Mouse (Mus musculus) limb, embryonic 12.5 days (tissue): ENCODE results near the gene Hint2. TPM values are rescaled to one million over a fixed set of nuclear protein-coding genes. Genes with fewer than 3 reads are reported as not detected.

Source experiments
- ATAC-seq: fragments of 200-750 bp; cut with Nextera tagmentation; 2 replicates; pipeline ENCODE4 v1.8.0; 2017; ENCODE audit warnings: low read depth, moderate TSS enrichment; ENCODE audit not compliant: insufficient number of reproducible peaks, insufficient read depth, low FRiP score, low TSS enrichment
- H3K27ac ChIP-seq: fragments of 300-500 bp; sonication (generic); 2 replicates; pipeline ENCODE4 v1.5.1; 2016; ENCODE audit warnings: mild to moderate bottlenecking, moderate library complexity
- H3K27me3 ChIP-seq: fragments of 300-500 bp; sonication (generic); 2 replicates; pipeline ENCODE4 v1.6.1; 2016; ENCODE audit warnings: mild to moderate bottlenecking, moderate library complexity
- H3K36me3 ChIP-seq: fragments of 300-500 bp; sonication (generic); 2 replicates; pipeline ENCODE4 v1.6.1; 2016; ENCODE audit warnings: mild to moderate bottlenecking, moderate library complexity
- H3K4me1 ChIP-seq: fragments of 300-500 bp; sonication (generic); replicated peaks from 2 replicates; pipeline ENCODE4 v1.6.1; 2016
- H3K4me2 ChIP-seq: fragments of 300-500 bp; sonication (generic); 2 replicates; pipeline ENCODE4 v1.6.1; 2016; ENCODE audit warnings: mild to moderate bottlenecking, moderate library complexity
- H3K4me3 ChIP-seq: fragments of 300-500 bp; sonication (generic); replicated peaks from 2 replicates; pipeline ENCODE4 v1.5.1; 2016; ENCODE audit warnings: mild to moderate bottlenecking
- H3K9ac ChIP-seq: fragments of 300-500 bp; sonication (generic); replicated peaks from 2 replicates; pipeline ENCODE4 v1.6.1; 2016; ENCODE audit warnings: mild to moderate bottlenecking, moderate library complexity
- H3K9me3 ChIP-seq: fragments of 300-500 bp; sonication (generic); 2 replicates; pipeline ENCODE4 v1.6.1; 2016; ENCODE audit warnings: mild to moderate bottlenecking, moderate library complexity
- WGBS: fragments of 180-500 bp; shearing (Covaris S2); methylation state at CpG from one replicate; pipeline ENCODE4 v1.1.7; 2016; 5-methylcytosine and 5-hydroxymethylcytosine counted together
- polyA plus RNA-seq: library from polyadenylated mRNA; unstranded; fragments of >200 nt; fragmentation: Nextera tagmentation; extraction: Ambion mirVana; gene quantifications from 2 replicates; pipeline ENCODE4 v1.2.1, GENCODE M21; 2016

Gene Hint2
- polyA plus RNA-seq, 1 experiment from 2014 or later = 78.7 TPM

GRCm38 (mm10) chr4:43679416-43680043 lies 23.3 kb upstream of the Hint2 start:
- Histone ChIP-seq H3K4me3 (no peak overlapping the region), H3K4me2 (no peak overlapping the region), H3K9ac (no peak overlapping the region), H3K9me3 (no peaks in the 10 kb centered on the region), H3K4me1 (no peaks in the 10 kb centered on the region), H3K27me3 (no peaks in the 10 kb centered on the region), H3K36me3 (peaks cover 70% of the 10 kb centered on the region), H3K27ac (no peak overlapping the region)
- WGBS = 83% methylated on average over 7 of the region's 7 CpGs
- ATAC-seq = no peak

GRCm38 (mm10) chr4:43678541-43678940 lies 22.3 kb upstream of the Hint2 start:
- Histone ChIP-seq H3K4me3 (no peak overlapping the region), H3K4me1 (no peaks in the 10 kb centered on the region; the same call in 1 of the 2 replicates), H3K9me3 (no peaks in the 10 kb centered on the region), H3K27me3 (no peaks in the 10 kb centered on the region), H3K27ac (no peak overlapping the region), H3K36me3 (peaks cover 77% of the 10 kb centered on the region), H3K4me2 (no peak overlapping the region), H3K9ac (no peak overlapping the region)
- no peak for ATAC-seq
- 88% methylated on average over 6 of the region's 6 CpGs for WGBS

GRCm38 (mm10) chr4:43675608-43676007 lies 19.3 kb upstream of the Hint2 start:
- Histone ChIP-seq H3K9ac (no peak overlapping the region), H3K27me3 (no peaks in the 10 kb centered on the region), H3K4me2 (no peak overlapping the region), H3K36me3 (peaks cover 52% of the 10 kb centered on the region), H3K27ac (no peak overlapping the region), H3K4me3 (no peak overlapping the region), H3K4me1 (peaks cover 11% of the 10 kb centered on the region), H3K9me3 (no peaks in the 10 kb centered on the region)
- no peak for ATAC-seq
- 80% methylated on average over 4 of the region's 4 CpGs for WGBS

- Histone ChIP-seq H3K27me3 (no peaks in the 10 kb centered on the region), H3K9me3 (no peaks in the 10 kb centered on the region), H3K36me3 (peaks cover 50% of the 10 kb centered on the region), H3K4me3 (no peak overlapping the region), H3K4me2 (no peak overlapping the region), H3K9ac (no peak overlapping the region), H3K4me1 (peaks cover 17% of the 10 kb centered on the region), H3K27ac (no peak overlapping the region)
- ATAC-seq = no peak
- WGBS = 76% methylated on average over 5 of the region's 5 CpGs
Observed at GRCm38 (mm10) chr4:43674974-43675373, 18.7 kb upstream of the Hint2 start.

- no peaks in the 10 kb centered on the region for H3K27me3 ChIP-seq
- no peak overlapping the region for H3K4me3 ChIP-seq
- 78% methylated on average over 8 of the region's 8 CpGs for WGBS
- H3K9me3 ChIP-seq = no peaks in the 10 kb centered on the region
- no peak overlapping the region for H3K4me2 ChIP-seq
- H3K9ac ChIP-seq = no peak overlapping the region
- H3K36me3 ChIP-seq = peaks cover 48% of the 10 kb centered on the region
- H3K27ac ChIP-seq = no peak overlapping the region
- no peak for ATAC-seq
- H3K4me1 ChIP-seq = peaks cover 21% of the 10 kb centered on the region
Observed at GRCm38 (mm10) chr4:43673703-43674102, 17.4 kb upstream of the Hint2 start.

- Histone ChIP-seq H3K9me3 (no peaks in the 10 kb centered on the region), H3K4me3 (no peak overlapping the region), H3K9ac (no peak overlapping the region), H3K4me1 (peaks cover 23% of the 10 kb centered on the region), H3K36me3 (peaks cover 32% of the 10 kb centered on the region), H3K27me3 (no peaks in the 10 kb centered on the region), H3K4me2 (no peak overlapping the region), H3K27ac (no peak overlapping the region)
- ATAC-seq = no peak
- WGBS = 8% methylated on average over 2 of the region's 2 CpGs
Observed at GRCm38 (mm10) chr4:43672070-43672469, 15.8 kb upstream of the Hint2 start.

- peak overlapping the region; percentile 75 for H3K4me3 ChIP-seq
- peaks cover 23% of the 10 kb centered on the region for H3K4me1 ChIP-seq
- peaks cover 24% of the 10 kb centered on the region for H3K27me3 ChIP-seq
- peak overlapping the region; percentile 73 for H3K27ac ChIP-seq
- H3K4me2 ChIP-seq = peak overlapping the region; percentile 74
- peak; percentile 67 for ATAC-seq
- peaks cover 8% of the 10 kb centered on the region; the same call in 1 of the 2 replicates for H3K36me3 ChIP-seq
- no peaks in the 10 kb centered on the region for H3K9me3 ChIP-seq
- peak overlapping the region; percentile 87 for H3K9ac ChIP-seq
- WGBS = 2% methylated on average over 18 of the region's 25 CpGs
Observed at GRCm38 (mm10) chr4:43669428-43669794, 13.1 kb upstream of the Hint2 start.

GRCm38 (mm10) chr4:43668782-43669427 lies 12.6 kb upstream of the Hint2 start, which contains the start of the genes Tmem8b and Fam221b:
Tmem8b (plus strand) TSS chr4:43668971.
Fam221b (minus strand) TSS chr4:43669145.
- peak; percentile 90 for ATAC-seq
- Histone ChIP-seq H3K4me2 (peak within 1 kb of the TSS; percentile 74), H3K4me1 (peaks cover 23% of the 10 kb centered on the region), H3K9me3 (no peaks in the 10 kb centered on the region), H3K4me3 (peak within 1 kb of the TSS; percentile 75), H3K27ac (peak within 1 kb of the TSS; percentile 73), H3K9ac (peak within 1 kb of the TSS; percentile 87), H3K36me3 (peaks cover 3% of the 10 kb centered on the region; the same call in 1 of the 2 replicates), H3K27me3 (peaks cover 24% of the 10 kb centered on the region)
- 4% methylated on average over 31 of the region's 41 CpGs for WGBS

- H3K27me3 ChIP-seq = peaks cover 45% of the 10 kb centered on the region
- no peak overlapping the region for H3K9ac ChIP-seq
- ATAC-seq = no peak
- 25% methylated on average over 4 of the region's 4 CpGs for WGBS
- no peak overlapping the region for H3K4me2 ChIP-seq
- no peaks in the 10 kb centered on the region for H3K9me3 ChIP-seq
- H3K27ac ChIP-seq = no peak overlapping the region
- H3K4me1 ChIP-seq = peaks cover 17% of the 10 kb centered on the region
- no peak overlapping the region for H3K4me3 ChIP-seq
- H3K36me3 ChIP-seq = no peaks in the 10 kb centered on the region
Observed at GRCm38 (mm10) chr4:43666412-43666811, 10.1 kb upstream of the Hint2 start.

- Histone ChIP-seq H3K27ac (no peak overlapping the region), H3K4me2 (peak overlapping the region; percentile 81), H3K27me3 (peaks cover 29% of the 10 kb centered on the region), H3K4me3 (peak overlapping the region; percentile 81), H3K4me1 (peaks cover 20% of the 10 kb centered on the region; the same call in 1 of the 2 replicates), H3K9ac (no peak overlapping the region), H3K36me3 (no peaks in the 10 kb centered on the region), H3K9me3 (no peaks in the 10 kb centered on the region)
- ATAC-seq = no peak
- WGBS = 55% methylated on average over 4 of the region's 4 CpGs
Observed at GRCm38 (mm10) chr4:43657146-43657545, 880 bp upstream of the Hint2 start.

GRCm38 (mm10) chr4:43655656-43656338 lies 469 bp downstream of the Hint2 start:
- Histone ChIP-seq H3K9me3 (no peaks in the 10 kb centered on the region), H3K4me3 (peak overlapping the region; percentile 81), H3K27ac (peak overlapping the region; percentile 87), H3K36me3 (peaks cover 10% of the 10 kb centered on the region; the same call in 1 of the 2 replicates), H3K4me2 (peak overlapping the region; percentile 81), H3K4me1 (peaks cover 20% of the 10 kb centered on the region; the same call in 1 of the 2 replicates), H3K9ac (peak overlapping the region; percentile 86), H3K27me3 (peaks cover 15% of the 10 kb centered on the region)
- 7% methylated on average over 34 of the region's 34 CpGs for WGBS
- no peak for ATAC-seq
